Mouse (Mus musculus) midbrain, embryonic 15.5 days (tissue): ENCODE data around the gene Nucb2. TPM values are rescaled to one million over a fixed set of nuclear protein-coding genes. Genes with fewer than 3 reads are reported as not detected.

Source experiments
- ATAC-seq: fragments of 200-750 bp; cut with Nextera tagmentation; replicated peaks from 2 replicates; pipeline ENCODE4 v1.8.0; 2017; ENCODE audit warnings: moderate TSS enrichment
- H3K27ac ChIP-seq: fragments of 300-500 bp; sonication (generic); 2 replicates; pipeline ENCODE4 v1.5.1; 2015; ENCODE audit warnings: mild to moderate bottlenecking, inconsistent platforms
- H3K27me3 ChIP-seq: fragments of 300-500 bp; sonication (generic); replicated peaks from 2 replicates; pipeline ENCODE4 v1.6.1; 2015; ENCODE audit warnings: inconsistent platforms
- H3K36me3 ChIP-seq: fragments of 300-500 bp; sonication (generic); replicated peaks from 2 replicates; pipeline ENCODE4 v1.6.1; 2015; ENCODE audit warnings: inconsistent platforms
- H3K4me1 ChIP-seq: fragments of 300-500 bp; sonication (generic); 2 replicates; pipeline ENCODE4 v1.6.1; 2015; ENCODE audit warnings: inconsistent platforms
- H3K4me2 ChIP-seq: fragments of 300-500 bp; sonication (generic); 2 replicates; pipeline ENCODE4 v1.6.1; 2015; ENCODE audit warnings: inconsistent platforms, mild to moderate bottlenecking, moderate library complexity
- H3K4me3 ChIP-seq: fragments of 300-500 bp; sonication (generic); 2 replicates; pipeline ENCODE4 v1.5.1; 2015; ENCODE audit warnings: mild to moderate bottlenecking, inconsistent platforms
- H3K9ac ChIP-seq: fragments of 300-500 bp; sonication (generic); 2 replicates; pipeline ENCODE4 v1.6.1; 2015; ENCODE audit warnings: mild to moderate bottlenecking, inconsistent platforms
- H3K9me3 ChIP-seq: fragments of 300-500 bp; sonication (generic); 2 replicates; pipeline ENCODE4 v1.6.1; 2016; ENCODE audit warnings: inconsistent platforms
- WGBS: fragments of 180-500 bp; shearing (Covaris S2); methylation state at CpG from one replicate; pipeline ENCODE4 v1.1.7; 2015; ENCODE audit warnings: mixed read lengths; 5-methylcytosine and 5-hydroxymethylcytosine counted together
- polyA plus RNA-seq: library from polyadenylated mRNA; unstranded; fragments of >200 nt; fragmentation: Nextera tagmentation; extraction: Ambion mirVana; gene quantifications from 2 replicates; pipeline ENCODE4 v1.2.1, GENCODE M21; 2015

Gene Nucb2
- polyA plus RNA-seq, 1 experiment from 2014 or later = 32.0 TPM

- Histone ChIP-seq H3K9ac (no peak overlapping the region), H3K4me3 (no peak overlapping the region), H3K27me3 (no peaks in the 10 kb centered on the region), H3K4me1 (no peaks in the 10 kb centered on the region), H3K36me3 (no peaks in the 10 kb centered on the region), H3K27ac (no peak overlapping the region), H3K9me3 (no peaks in the 10 kb centered on the region), H3K4me2 (no peak overlapping the region)
- no peak for ATAC-seq
- WGBS = 78% methylated on average over 7 of the region's 7 CpGs
Measured at GRCm38 (mm10) chr7:116493267-116494003, 10.7 kb upstream of the Nucb2 start.

GRCm38 (mm10) chr7:116494618-116495017 is 9.6 kb upstream of the Nucb2 start:
- H3K4me3 ChIP-seq = no peak overlapping the region
- H3K36me3 ChIP-seq = no peaks in the 10 kb centered on the region
- ATAC-seq = no peak
- H3K4me2 ChIP-seq = no peak overlapping the region
- no peaks in the 10 kb centered on the region for H3K9me3 ChIP-seq
- no peak overlapping the region for H3K9ac ChIP-seq
- WGBS = 88% methylated on average over 5 of the region's 5 CpGs
- H3K4me1 ChIP-seq = no peaks in the 10 kb centered on the region
- no peaks in the 10 kb centered on the region for H3K27me3 ChIP-seq
- no peak overlapping the region for H3K27ac ChIP-seq

GRCm38 (mm10) chr7:116496760-116497159 is 7.4 kb upstream of the Nucb2 start:
- Histone ChIP-seq H3K9me3 (no peaks in the 10 kb centered on the region), H3K27ac (no peak overlapping the region), H3K4me3 (no peak overlapping the region), H3K4me2 (no peak overlapping the region), H3K9ac (no peak overlapping the region), H3K4me1 (no peaks in the 10 kb centered on the region), H3K36me3 (no peaks in the 10 kb centered on the region), H3K27me3 (no peaks in the 10 kb centered on the region)
- WGBS = 93% methylated on average over 4 of the region's 4 CpGs
- ATAC-seq = no peak

GRCm38 (mm10) chr7:116504818-116505170 is 625 bp downstream of the Nucb2 start:
- H3K4me2 ChIP-seq = peak overlapping the region; percentile 68
- peak overlapping the region; percentile 81 for H3K9ac ChIP-seq
- H3K27ac ChIP-seq = peak overlapping the region; percentile 86
- H3K9me3 ChIP-seq = no peaks in the 10 kb centered on the region
- no peaks in the 10 kb centered on the region for H3K36me3 ChIP-seq
- peak overlapping the region; percentile 64 for H3K4me3 ChIP-seq
- peaks cover 21% of the 10 kb centered on the region for H3K4me1 ChIP-seq
- 2% methylated on average over 6 of the region's 6 CpGs for WGBS
- ATAC-seq = no peak
- no peaks in the 10 kb centered on the region for H3K27me3 ChIP-seq

GRCm38 (mm10) chr7:116514030-116514429 is 9.9 kb downstream of the Nucb2 start:
- no peak for ATAC-seq
- no peaks in the 10 kb centered on the region for H3K36me3 ChIP-seq
- no peak overlapping the region for H3K4me3 ChIP-seq
- no peak overlapping the region for H3K27ac ChIP-seq
- H3K4me2 ChIP-seq = no peak overlapping the region
- no peak overlapping the region for H3K9ac ChIP-seq
- 87% methylated on average over 5 of the region's 5 CpGs for WGBS
- no peaks in the 10 kb centered on the region for H3K9me3 ChIP-seq
- H3K4me1 ChIP-seq = peaks cover 4% of the 10 kb centered on the region; the same call in 1 of the 2 replicates
- H3K27me3 ChIP-seq = no peaks in the 10 kb centered on the region

DNA sequence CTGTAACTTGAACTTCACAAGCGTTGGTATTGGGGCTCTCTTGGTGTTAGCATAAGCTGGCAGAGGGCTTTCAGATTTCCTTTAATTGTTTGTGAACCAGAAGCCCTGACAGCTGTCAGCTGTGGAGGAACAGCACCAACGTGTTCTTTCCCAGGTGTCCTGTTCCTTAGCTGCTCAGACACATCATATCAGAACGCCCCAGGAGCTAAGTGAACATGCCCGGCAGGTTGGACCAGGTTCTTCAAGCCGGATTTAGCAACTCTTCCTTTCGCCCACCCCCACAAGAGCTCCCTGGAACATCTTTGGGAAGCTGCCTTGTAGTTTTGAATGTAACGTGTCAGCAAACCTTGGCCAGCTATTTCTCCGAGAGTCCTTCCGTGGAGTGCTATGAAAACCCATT is 10.4 kb downstream of the Nucb2 start:
- Histone ChIP-seq H3K27me3 (no peaks in the 10 kb centered on the region), H3K4me2 (no peak overlapping the region), H3K9me3 (no peaks in the 10 kb centered on the region), H3K4me3 (no peak overlapping the region), H3K27ac (no peak overlapping the region), H3K9ac (no peak overlapping the region), H3K36me3 (no peaks in the 10 kb centered on the region), H3K4me1 (peaks cover 4% of the 10 kb centered on the region; the same call in 1 of the 2 replicates)
- no peak for ATAC-seq
- WGBS = 81% methylated on average over 9 of the region's 9 CpGs

- Histone ChIP-seq H3K4me3 (no peak overlapping the region), H3K27ac (no peak overlapping the region), H3K4me1 (peaks cover 4% of the 10 kb centered on the region; the same call in 1 of the 2 replicates), H3K9ac (no peak overlapping the region), H3K9me3 (no peaks in the 10 kb centered on the region), H3K36me3 (no peaks in the 10 kb centered on the region), H3K4me2 (no peak overlapping the region), H3K27me3 (no peaks in the 10 kb centered on the region)
- ATAC-seq = no peak
- WGBS = 97% methylated on average over 7 of the region's 7 CpGs
Measured at GRCm38 (mm10) chr7:116515059-116515458, 10.9 kb downstream of the Nucb2 start.

DNA sequence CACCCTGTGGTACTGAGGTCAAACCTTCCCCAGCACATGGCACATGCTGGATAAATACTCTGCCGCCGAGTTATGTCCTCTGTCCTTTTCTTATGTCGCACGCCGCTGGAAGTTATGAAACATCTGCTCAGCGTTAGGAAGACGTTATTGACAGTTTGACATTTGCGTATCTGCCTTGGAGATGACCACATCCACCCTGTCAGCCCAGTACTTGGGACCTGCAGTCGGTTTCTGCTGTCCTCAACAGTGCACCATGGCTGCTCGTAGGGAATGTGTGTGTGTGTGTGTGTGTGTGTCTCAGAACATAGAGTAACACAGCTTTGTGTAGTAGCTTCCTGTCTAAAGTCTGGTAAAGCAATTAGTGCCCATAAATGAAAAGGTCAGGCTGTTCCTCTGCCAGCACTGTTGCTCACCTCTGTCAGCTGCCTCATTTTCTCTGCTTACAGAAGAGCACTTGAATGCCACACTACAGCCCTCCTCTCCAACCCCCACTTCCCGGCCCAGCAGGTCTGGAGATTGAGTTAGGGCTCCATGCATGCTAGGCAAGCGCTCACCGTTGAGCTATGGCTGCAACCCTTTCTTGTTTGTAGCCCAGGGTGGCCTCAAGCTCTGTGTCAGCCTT is 11.5 kb downstream of the Nucb2 start:
- H3K27ac ChIP-seq = no peak overlapping the region
- H3K4me1 ChIP-seq = peaks cover 4% of the 10 kb centered on the region; the same call in 1 of the 2 replicates
- no peaks in the 10 kb centered on the region for H3K36me3 ChIP-seq
- no peak overlapping the region for H3K4me3 ChIP-seq
- 82% methylated on average over 13 of the region's 13 CpGs for WGBS
- no peak overlapping the region for H3K4me2 ChIP-seq
- no peak for ATAC-seq
- H3K9ac ChIP-seq = no peak overlapping the region
- H3K9me3 ChIP-seq = no peaks in the 10 kb centered on the region
- no peaks in the 10 kb centered on the region for H3K27me3 ChIP-seq

GRCm38 (mm10) chr7:116517240-116517639 is 13.1 kb downstream of the Nucb2 start:
- H3K4me2 ChIP-seq = no peak overlapping the region
- H3K9ac ChIP-seq = no peak overlapping the region
- 0 out of 2 replicates have a peak, but pooled peaks have one; percentile 39 for ATAC-seq
- no peaks in the 10 kb centered on the region for H3K9me3 ChIP-seq
- peaks cover 4% of the 10 kb centered on the region; the same call in 1 of the 2 replicates for H3K4me1 ChIP-seq
- WGBS = 27% methylated on average over 5 of the region's 5 CpGs
- peak overlapping the region; percentile 18; the same call in 1 of the 2 replicates for H3K27ac ChIP-seq
- H3K36me3 ChIP-seq = no peaks in the 10 kb centered on the region
- H3K27me3 ChIP-seq = no peaks in the 10 kb centered on the region
- no peak overlapping the region for H3K4me3 ChIP-seq

- H3K4me2 ChIP-seq = no peak overlapping the region
- no peaks in the 10 kb centered on the region for H3K36me3 ChIP-seq
- WGBS = 95% methylated on average over 5 of the region's 5 CpGs
- H3K27ac ChIP-seq = 0 out of 2 replicates have a peak overlapping the region, but pooled peaks have one; percentile 7
- no peaks in the 10 kb centered on the region for H3K27me3 ChIP-seq
- peaks cover 4% of the 10 kb centered on the region; the same call in 1 of the 2 replicates for H3K4me1 ChIP-seq
- ATAC-seq = no peak
- H3K9me3 ChIP-seq = no peaks in the 10 kb centered on the region
- H3K9ac ChIP-seq = no peak overlapping the region
- H3K4me3 ChIP-seq = no peak overlapping the region
Measured at GRCm38 (mm10) chr7:116518155-116518554, 14.0 kb downstream of the Nucb2 start.

- H3K4me3 ChIP-seq = no peak overlapping the region
Measured at GRCm38 (mm10) chr7:116519805-116520204, 15.6 kb downstream of the Nucb2 start.

GRCm38 (mm10) chr7:116524577-116524976 is 20.4 kb downstream of the Nucb2 start:
- ATAC-seq = no peak
- Histone ChIP-seq H3K36me3 (peaks cover 21% of the 10 kb centered on the region), H3K27ac (no peak overlapping the region), H3K4me1 (no peaks in the 10 kb centered on the region), H3K4me2 (no peak overlapping the region), H3K9ac (no peak overlapping the region), H3K27me3 (no peaks in the 10 kb centered on the region), H3K9me3 (no peaks in the 10 kb centered on the region), H3K4me3 (no peak overlapping the region)
- WGBS = 96% methylated on average over 2 of the region's 2 CpGs

More at GRCm38 (mm10) chr7:116519805-116520204, 15.6 kb downstream of the Nucb2 start:
- no peak overlapping the region for H3K4me2 ChIP-seq
- no peaks in the 10 kb centered on the region for H3K27me3 ChIP-seq
- H3K27ac ChIP-seq = no peak overlapping the region
- WGBS = 63% methylated on average over 3 of the region's 3 CpGs
- ATAC-seq = no peak
- no peaks in the 10 kb centered on the region for H3K9me3 ChIP-seq
- H3K36me3 ChIP-seq = peaks cover 9% of the 10 kb centered on the region
- peaks cover 4% of the 10 kb centered on the region; the same call in 1 of the 2 replicates for H3K4me1 ChIP-seq
- H3K9ac ChIP-seq = no peak overlapping the region
